Mouse (Mus musculus): Measurements from ENCODE around the gene Gm9922.

The Gm9922 gene

GRCm38 (mm10) chr14:101729237-101729971 lies at the start of gene Gm9922, which contains the start of gene Lmo7:
Gene Gm9922 (minus strand): TSS chr14:101729814.
Gene Lmo7 (plus strand): TSS chr14:101729957.
- in situ Hi-C loops (cut with MboI; ENCODE audit: unreplicated experiment in 2 of 2) = no loop called here

- in situ Hi-C loops (cut with MboI; ENCODE audit: unreplicated experiment in 2 of 2) = loop anchor here in 1 of 2 experiments (25.0 kb wide), 1 partner anchor 1009 kb away; no protein-coding TSS in a partner anchor
Observed at GRCm38 (mm10) chr14:101778426-101778825, 48.8 kb upstream of the Gm9922 start.

GRCm38 (mm10) chr14:101777129-101777493 lies 47.5 kb upstream of the Gm9922 start:
- in situ Hi-C loops (cut with MboI; ENCODE audit: unreplicated experiment in 2 of 2) = loop anchor here in 1 of 2 experiments (25.0 kb wide), 1 partner anchor 1010 kb away; no protein-coding TSS in a partner anchor

GRCm38 (mm10) chr14:101776296-101777128 lies 46.9 kb upstream of the Gm9922 start:
- in situ Hi-C loops (cut with MboI; ENCODE audit: unreplicated experiment in 2 of 2) = loop anchor here in 1 of 2 experiments (25.0 kb wide), 1 partner anchor 1011 kb away; no protein-coding TSS in a partner anchor

- in situ Hi-C loops (cut with MboI; ENCODE audit: unreplicated experiment in 2 of 2) = loop anchor here (25.0 kb wide), 3 partner anchors 112 to 1013 kb away; partner anchors contain the start of gene Uchl3 (in 1 of the 2)
Observed at GRCm38 (mm10) chr14:101774631-101775030, 45.0 kb upstream of the Gm9922 start.

- in situ Hi-C loops (cut with MboI; ENCODE audit: unreplicated experiment in 2 of 2) = loop anchor here (25.0 kb wide), 2 partner anchors 109 to 259 kb away; partner anchors contain the start of gene Uchl3 (in 1 of the 2)
Observed at GRCm38 (mm10) chr14:101771756-101772155, 42.1 kb upstream of the Gm9922 start.

- in situ Hi-C loops (cut with MboI; ENCODE audit: unreplicated experiment in 2 of 2) = loop anchor here (25.0 kb wide), 2 partner anchors 109 to 259 kb away; partner anchors contain the start of gene Uchl3 (in 1 of the 2)
Observed at GRCm38 (mm10) chr14:101771336-101771735, 41.7 kb upstream of the Gm9922 start.

- in situ Hi-C loops (cut with MboI; ENCODE audit: unreplicated experiment in 2 of 2) = loop anchor here (5.0 to 25.0 kb wide), 5 partner anchors 92 to 751 kb away; partner anchors contain the start of gene Uchl3 (in 1 of the 2)
Observed at GRCm38 (mm10) chr14:101763762-101764295, 34.2 kb upstream of the Gm9922 start.

GRCm38 (mm10) chr14:101762267-101762666 lies 32.7 kb upstream of the Gm9922 start:
- in situ Hi-C loops (cut with MboI; ENCODE audit: unreplicated experiment in 2 of 2) = loop anchor here (5.0 to 25.0 kb wide), 5 partner anchors 90 to 753 kb away; partner anchors contain the start of gene Uchl3 (in 1 of the 2)

- in situ Hi-C loops (cut with MboI; ENCODE audit: unreplicated experiment in 2 of 2) = loop anchor here (25.0 kb wide), 2 partner anchors 93 to 243 kb away; partner anchors contain the start of gene Uchl3 (in 1 of the 2)
Observed at GRCm38 (mm10) chr14:101755425-101755824, 25.8 kb upstream of the Gm9922 start.

GRCm38 (mm10) chr14:101750910-101751309 lies 21.3 kb upstream of the Gm9922 start:
- in situ Hi-C loops (cut with MboI; ENCODE audit: unreplicated experiment in 2 of 2) = loop anchor here (25.0 kb wide), 2 partner anchors 89 to 239 kb away; partner anchors contain the start of gene Uchl3 (in 1 of the 2)

- in situ Hi-C loops (cut with MboI; ENCODE audit: unreplicated experiment in 2 of 2) = no loop called here
Observed at GRCm38 (mm10) chr14:101748436-101748835, 18.8 kb upstream of the Gm9922 start.

- in situ Hi-C loops (cut with MboI; ENCODE audit: unreplicated experiment in 2 of 2) = no loop called here
Observed at GRCm38 (mm10) chr14:101747811-101748210, 18.2 kb upstream of the Gm9922 start.

GRCm38 (mm10) chr14:101746635-101747034 lies 17.0 kb upstream of the Gm9922 start:
- in situ Hi-C loops (cut with MboI; ENCODE audit: unreplicated experiment in 2 of 2) = no loop called here

- in situ Hi-C loops (cut with MboI; ENCODE audit: unreplicated experiment in 2 of 2) = no loop called here
Observed at GRCm38 (mm10) chr14:101737501-101737900, 7.9 kb upstream of the Gm9922 start.

- in situ Hi-C loops (cut with MboI; ENCODE audit: unreplicated experiment in 2 of 2) = no loop called here
Observed at GRCm38 (mm10) chr14:101733542-101734303, 4.1 kb upstream of the Gm9922 start.

GRCm38 (mm10) chr14:101729972-101730692 lies 518 bp upstream of the Gm9922 start:
- in situ Hi-C loops (cut with MboI; ENCODE audit: unreplicated experiment in 2 of 2) = no loop called here

- in situ Hi-C loops (cut with MboI; ENCODE audit: unreplicated experiment in 2 of 2) = loop anchor here in 1 of 2 experiments (25.0 kb wide), 1 partner anchor 1948 kb away; the partner anchor contains the start of gene Slain1
Observed at GRCm38 (mm10) chr14:101714414-101714813, 15.2 kb downstream of the Gm9922 start.

GRCm38 (mm10) chr14:101707088-101707487 lies 22.5 kb downstream of the Gm9922 start:
- in situ Hi-C loops (cut with MboI; ENCODE audit: unreplicated experiment in 2 of 2) = loop anchor here in 1 of 2 experiments (25.0 kb wide), 1 partner anchor 1955 kb away; the partner anchor contains the start of gene Slain1

Data from v-Abl transformed pro-B cells (cell line).